Mouse (Mus musculus): ENCODE data around the gene Id3. TPM values are rescaled to one million over a fixed set of nuclear protein-coding genes. Genes with fewer than 3 reads are reported as not detected.

Gene Id3
- polyA plus RNA-seq, 1 experiment from 2014 or later, result 292 TPM

DNA sequence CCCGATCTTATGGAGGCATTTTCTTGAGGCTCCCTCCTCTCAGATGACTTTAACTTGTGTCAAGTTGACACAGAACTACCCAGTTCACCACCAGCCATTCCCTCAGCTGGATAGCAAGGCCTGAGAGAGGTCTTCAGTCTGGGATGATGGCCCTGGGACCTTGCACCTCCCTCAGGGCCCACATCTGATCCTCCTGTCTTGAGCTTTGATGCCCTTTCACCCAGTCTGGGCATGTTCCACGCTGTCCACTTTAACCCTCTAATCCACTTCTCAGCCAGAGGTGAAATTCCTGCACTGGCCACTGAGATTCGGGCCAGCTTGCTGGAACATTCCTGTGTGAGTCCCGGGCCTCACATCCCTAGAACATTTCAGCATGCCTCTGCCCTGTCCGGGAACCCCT lies 17.3 kb upstream of the Id3 start:
- H3K9me3 ChIP-seq, result no peaks in the 10 kb centered on the region
- no peak overlapping the region for H3K9ac ChIP-seq
- no peak for ATAC-seq (ENCODE audit: insufficient read depth, low FRiP score, low read depth)
- 69% methylated on average over 5 of the region's 5 CpGs for WGBS
- H3K4me1 ChIP-seq, result peaks cover 3% of the 10 kb centered on the region; the same call in 1 of the 2 replicates
- no peaks in the 10 kb centered on the region for H3K27me3 ChIP-seq (replicated peaks)
- H3K4me3 ChIP-seq (replicated peaks), result no peak overlapping the region
- H3K4me2 ChIP-seq, result no peak overlapping the region
- H3K36me3 ChIP-seq, result no peaks in the 10 kb centered on the region
- no peak overlapping the region for H3K27ac ChIP-seq

DNA sequence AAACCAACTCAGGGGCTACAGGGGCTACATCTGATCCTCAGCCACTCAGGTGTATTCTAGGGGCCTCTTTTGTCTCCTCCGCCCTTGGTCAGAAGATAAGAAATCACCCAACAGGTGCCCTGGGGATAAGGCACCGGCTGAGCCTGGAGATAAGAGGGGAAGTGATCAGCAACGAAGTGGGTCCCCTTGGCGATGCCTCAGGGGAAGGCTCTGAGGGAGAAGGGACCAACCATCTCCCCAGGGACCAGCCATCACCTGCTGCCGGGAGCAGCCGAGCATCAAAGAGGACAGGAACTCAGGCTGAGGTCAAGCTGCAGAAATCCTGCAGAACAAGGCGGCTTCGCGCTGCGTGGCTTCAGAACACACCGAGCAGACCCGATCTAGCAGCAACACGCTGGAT lies 15.6 kb upstream of the Id3 start:
- 53% methylated on average over 13 of the region's 13 CpGs for WGBS
- ATAC-seq (ENCODE audit: insufficient read depth, low FRiP score, low read depth), result no peak
- Histone ChIP-seq H3K4me3 (replicated peaks) (no peak overlapping the region), H3K4me2 (no peak overlapping the region), H3K9me3 (no peaks in the 10 kb centered on the region), H3K9ac (no peak overlapping the region), H3K27me3 (replicated peaks) (no peaks in the 10 kb centered on the region), H3K36me3 (no peaks in the 10 kb centered on the region), H3K27ac (no peak overlapping the region), H3K4me1 (peaks cover 2% of the 10 kb centered on the region; the same call in 1 of the 2 replicates)

DNA sequence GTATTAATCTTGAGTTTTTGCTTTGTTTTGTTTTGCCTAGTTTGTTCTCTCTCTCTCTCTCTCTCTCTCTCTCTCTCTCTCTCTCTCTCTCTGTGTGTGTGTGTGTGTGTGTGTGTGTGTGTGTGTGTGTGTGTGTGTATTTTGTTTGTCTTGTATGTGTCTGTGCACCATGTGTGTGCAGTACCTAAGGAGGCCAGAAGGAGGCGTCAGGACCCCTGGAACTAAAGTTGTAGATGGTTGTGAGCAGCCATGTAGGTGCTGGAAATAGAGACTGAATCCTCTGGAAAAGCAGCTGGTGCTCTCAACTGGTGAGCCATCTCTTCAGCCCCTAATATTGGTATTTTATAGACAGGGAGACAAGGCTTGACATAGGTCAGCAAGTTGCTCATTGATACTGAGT lies 13.5 kb upstream of the Id3 start:
- no peak overlapping the region for H3K4me2 ChIP-seq
- no peak overlapping the region for H3K27ac ChIP-seq
- WGBS, result 81% methylated on average over 1 of the region's 1 CpGs
- H3K9me3 ChIP-seq, result no peaks in the 10 kb centered on the region
- H3K4me3 ChIP-seq (replicated peaks), result no peak overlapping the region
- no peaks in the 10 kb centered on the region for H3K36me3 ChIP-seq
- no peak overlapping the region for H3K9ac ChIP-seq
- H3K27me3 ChIP-seq (replicated peaks), result no peaks in the 10 kb centered on the region
- ATAC-seq (ENCODE audit: insufficient read depth, low FRiP score, low read depth), result no peak
- peaks cover 12% of the 10 kb centered on the region; the same call in 1 of the 2 replicates for H3K4me1 ChIP-seq

DNA sequence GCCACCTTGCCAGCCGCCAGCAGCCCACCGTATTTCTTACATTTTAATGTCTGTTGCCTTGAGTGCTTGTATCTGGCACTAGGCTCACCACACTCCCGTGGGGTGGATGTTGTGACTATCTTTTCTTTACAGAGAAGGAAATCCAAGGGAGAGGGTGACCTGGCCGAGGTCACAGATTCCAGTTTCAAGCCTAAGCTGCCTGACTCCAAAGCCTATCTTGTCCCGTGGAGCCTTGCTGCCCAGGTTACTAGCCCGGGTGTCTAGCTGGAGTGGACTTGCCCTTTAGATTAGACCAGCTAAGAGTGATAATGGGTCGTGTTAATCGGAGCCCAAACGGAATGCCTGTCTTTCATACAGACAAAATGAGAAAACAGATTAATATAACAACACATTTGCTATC lies 9.5 kb upstream of the Id3 start:
- Histone ChIP-seq H3K4me1 (peaks cover 25% of the 10 kb centered on the region), H3K4me2 (0 out of 2 replicates have a peak overlapping the region, but pooled peaks have one; percentile 86), H3K4me3 (replicated peaks) (no peak overlapping the region)

DNA sequence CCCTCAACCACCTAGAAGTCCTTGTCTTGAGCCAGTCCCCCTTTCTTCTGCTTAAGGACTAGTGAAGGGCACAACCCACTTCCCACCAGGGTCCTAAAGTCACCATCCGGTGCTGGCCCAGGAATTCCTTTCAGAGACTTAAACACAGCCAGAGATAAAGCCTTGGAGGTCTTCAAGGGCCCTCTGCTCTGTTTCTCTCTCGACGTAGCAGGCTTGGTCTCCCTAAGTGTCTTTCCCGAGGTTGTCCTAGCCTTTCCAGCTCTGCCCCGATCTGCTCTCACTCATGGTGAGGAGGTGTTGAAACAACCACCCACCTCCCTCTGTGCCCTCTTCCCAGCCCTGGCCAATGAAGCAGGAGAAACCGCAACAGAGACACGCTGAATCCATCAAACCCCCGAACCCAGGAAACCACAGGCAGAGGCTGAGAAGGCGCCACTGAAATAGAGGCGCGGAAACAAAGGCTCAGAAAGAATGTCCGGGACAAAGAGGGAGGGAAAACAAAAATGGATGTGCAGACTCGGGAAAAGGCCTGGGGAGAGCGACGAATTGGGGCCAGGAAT lies 8.8 kb upstream of the Id3 start:
- ATAC-seq (ENCODE audit: insufficient read depth, low FRiP score, low read depth), result no peak
- H3K36me3 ChIP-seq, result no peaks in the 10 kb centered on the region
- 2% methylated on average over 15 of the region's 15 CpGs for WGBS
- peaks cover 30% of the 10 kb centered on the region for H3K4me1 ChIP-seq
- H3K27me3 ChIP-seq (replicated peaks), result no peaks in the 10 kb centered on the region
- peak overlapping the region; percentile 86 for H3K4me2 ChIP-seq
- H3K9ac ChIP-seq, result peak overlapping the region; percentile 42
- peak overlapping the region; percentile 46 for H3K4me3 ChIP-seq (replicated peaks)
- H3K9me3 ChIP-seq, result no peaks in the 10 kb centered on the region
- H3K27ac ChIP-seq, result peak overlapping the region; percentile 97

More for the DNA sequence above, 9.5 kb upstream of the Id3 start:
- 30% methylated on average over 9 of the region's 9 CpGs for WGBS
- H3K36me3 ChIP-seq, result no peaks in the 10 kb centered on the region
- H3K9me3 ChIP-seq, result no peaks in the 10 kb centered on the region
- no peaks in the 10 kb centered on the region for H3K27me3 ChIP-seq (replicated peaks)
- H3K9ac ChIP-seq, result no peak overlapping the region
- ATAC-seq (ENCODE audit: insufficient read depth, low FRiP score, low read depth), result no peak
- peak overlapping the region; percentile 97 for H3K27ac ChIP-seq

DNA sequence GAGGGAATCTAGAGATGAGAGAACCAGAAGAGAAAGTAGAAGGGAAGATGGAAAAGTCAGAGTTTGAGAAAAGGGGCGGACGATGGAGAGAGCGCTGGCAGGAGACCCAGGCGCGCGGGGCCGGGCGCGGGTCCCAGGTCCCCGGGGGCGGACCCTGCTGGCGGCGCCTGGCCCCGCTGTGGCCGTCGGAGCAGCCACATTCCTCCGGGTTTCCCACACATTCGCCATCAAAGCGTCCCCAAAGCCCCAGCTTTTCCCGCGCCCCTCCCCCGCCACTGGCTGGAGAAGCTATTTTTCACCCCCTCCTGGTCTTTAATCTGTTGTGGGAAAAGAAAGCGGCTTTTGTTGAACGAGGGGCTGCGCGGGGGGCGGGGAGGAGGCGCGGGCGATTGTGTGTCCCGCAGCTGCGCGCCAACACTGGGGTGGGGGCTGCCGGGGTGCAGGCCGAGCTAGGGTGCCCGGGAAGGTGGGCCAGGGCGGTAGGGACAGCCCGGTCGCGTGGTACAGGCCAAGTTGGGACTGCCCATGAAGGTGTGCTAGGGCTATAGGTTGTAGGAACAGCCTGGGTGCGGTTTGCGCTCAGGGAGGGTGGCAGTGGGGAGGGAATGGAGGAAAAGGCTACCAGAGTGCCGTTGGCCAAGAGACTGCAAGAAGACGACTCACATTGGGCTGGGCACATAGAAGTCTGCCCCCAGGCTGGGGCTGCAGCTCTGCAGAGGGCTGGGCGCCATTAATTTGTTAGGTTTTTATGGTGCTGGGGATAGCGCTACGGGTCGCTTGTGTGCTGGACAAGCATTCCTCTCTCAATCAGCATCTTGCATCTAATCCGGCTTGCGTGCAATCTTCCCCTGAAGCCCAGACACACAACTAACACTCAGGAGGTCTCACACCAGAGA lies 8.1 kb upstream of the Id3 start:
- H3K4me3 ChIP-seq (replicated peaks), result peak overlapping the region; percentile 46
- peak overlapping the region; percentile 86 for H3K4me2 ChIP-seq
- no peaks in the 10 kb centered on the region for H3K9me3 ChIP-seq
- peak overlapping the region; percentile 97 for H3K27ac ChIP-seq
- H3K27me3 ChIP-seq (replicated peaks), result no peaks in the 10 kb centered on the region
- 2% methylated on average over 44 of the region's 50 CpGs for WGBS
- ATAC-seq (ENCODE audit: insufficient read depth, low FRiP score, low read depth), result peak; percentile 64
- peaks cover 34% of the 10 kb centered on the region for H3K4me1 ChIP-seq
- H3K9ac ChIP-seq, result peak overlapping the region; percentile 42
- no peaks in the 10 kb centered on the region for H3K36me3 ChIP-seq

DNA sequence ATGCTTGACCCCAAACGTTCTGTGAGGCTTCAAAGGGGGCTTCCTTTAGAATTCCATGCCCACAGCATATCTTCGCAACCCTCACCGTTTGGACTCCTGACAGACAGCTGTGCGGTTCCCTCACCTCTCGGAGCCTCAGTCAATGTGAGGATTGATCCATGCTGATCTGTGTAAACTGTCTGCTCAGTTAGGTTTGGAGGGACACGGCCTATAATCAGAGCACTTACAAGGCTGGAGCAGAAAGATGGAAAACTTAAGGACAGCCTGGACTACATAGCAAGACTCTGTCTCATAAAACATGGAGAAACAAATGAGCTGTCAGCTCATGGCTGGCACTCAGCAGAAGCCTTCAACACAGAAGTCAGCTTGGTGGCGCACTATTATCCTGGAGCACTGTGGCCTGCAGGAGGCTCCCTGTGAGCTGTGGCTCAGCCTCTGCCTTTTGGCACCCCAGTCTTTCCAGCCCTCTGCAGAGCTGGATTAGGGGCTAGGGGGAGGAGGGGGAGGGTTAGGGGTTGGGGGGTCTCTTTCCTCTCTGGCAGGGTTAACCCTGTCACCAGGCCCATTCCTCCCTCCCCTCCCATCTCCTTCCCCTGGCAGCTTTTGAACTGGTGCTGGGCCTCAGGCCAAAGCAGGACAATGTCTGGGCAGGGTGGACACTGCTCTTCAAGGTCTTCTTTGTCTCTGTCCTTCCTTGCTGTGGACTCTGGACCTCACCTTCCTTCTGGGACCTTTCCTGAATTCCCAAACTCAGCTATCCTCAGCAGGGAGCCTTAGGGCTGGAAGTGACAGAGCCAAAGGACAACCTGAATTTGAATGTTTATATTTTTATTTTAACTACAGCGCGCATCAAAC lies 7.2 kb upstream of the Id3 start:
- Histone ChIP-seq H3K9ac (no peak overlapping the region), H3K27ac (peak overlapping the region; percentile 97), H3K36me3 (no peaks in the 10 kb centered on the region), H3K9me3 (no peaks in the 10 kb centered on the region), H3K4me1 (peaks cover 39% of the 10 kb centered on the region), H3K27me3 (replicated peaks) (no peaks in the 10 kb centered on the region), H3K4me3 (replicated peaks) (no peak overlapping the region), H3K4me2 (peak overlapping the region; percentile 86)
- WGBS, result 43% methylated on average over 9 of the region's 9 CpGs
- ATAC-seq (ENCODE audit: insufficient read depth, low FRiP score, low read depth), result no peak; the same call in 1 of the 2 replicates

DNA sequence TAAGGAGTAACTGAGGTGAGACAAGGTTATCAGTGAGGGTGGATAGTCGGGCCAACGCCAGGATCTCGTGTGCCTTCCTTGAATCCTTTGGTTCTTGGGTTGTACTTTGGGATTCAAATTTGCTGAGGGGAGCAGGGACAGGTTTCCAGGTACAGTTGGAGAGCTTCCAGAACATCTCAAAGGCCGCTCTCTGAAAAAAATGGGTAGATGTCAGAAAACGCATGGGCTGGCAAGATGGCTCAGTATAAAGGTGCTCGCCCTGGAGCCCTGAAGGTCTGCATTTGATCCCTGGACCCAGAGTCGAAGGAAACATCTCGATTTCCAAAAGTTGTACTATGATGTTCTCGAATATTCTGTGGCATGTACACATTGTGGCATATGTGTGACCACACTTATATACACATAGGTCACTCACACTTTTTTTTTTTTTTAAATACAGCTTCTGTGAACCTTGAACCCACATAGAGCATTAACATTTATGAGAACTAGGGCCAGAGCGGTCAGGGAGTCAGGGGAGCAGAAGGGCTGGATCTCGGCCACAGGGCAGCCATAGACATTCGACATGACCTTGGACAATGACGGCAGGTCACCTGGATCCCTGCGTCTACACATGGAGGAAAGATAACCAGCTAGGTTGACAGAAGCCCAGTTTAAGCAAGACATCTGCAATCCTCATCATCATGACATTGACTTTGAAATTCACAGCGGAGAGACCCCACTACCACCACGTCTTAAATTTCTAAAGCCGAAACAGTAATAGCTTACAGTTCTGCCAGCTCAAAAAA lies 3.8 kb upstream of the Id3 start:
- Histone ChIP-seq H3K4me1 (peaks cover 48% of the 10 kb centered on the region), H3K9me3 (no peaks in the 10 kb centered on the region), H3K27me3 (replicated peaks) (no peaks in the 10 kb centered on the region), H3K36me3 (no peaks in the 10 kb centered on the region), H3K4me3 (replicated peaks) (no peak overlapping the region), H3K4me2 (peak overlapping the region; percentile 44), H3K27ac (peak overlapping the region; percentile 94), H3K9ac (no peak overlapping the region)
- WGBS, result 48% methylated on average over 17 of the region's 17 CpGs
- ATAC-seq (ENCODE audit: insufficient read depth, low FRiP score, low read depth), result no peak

DNA sequence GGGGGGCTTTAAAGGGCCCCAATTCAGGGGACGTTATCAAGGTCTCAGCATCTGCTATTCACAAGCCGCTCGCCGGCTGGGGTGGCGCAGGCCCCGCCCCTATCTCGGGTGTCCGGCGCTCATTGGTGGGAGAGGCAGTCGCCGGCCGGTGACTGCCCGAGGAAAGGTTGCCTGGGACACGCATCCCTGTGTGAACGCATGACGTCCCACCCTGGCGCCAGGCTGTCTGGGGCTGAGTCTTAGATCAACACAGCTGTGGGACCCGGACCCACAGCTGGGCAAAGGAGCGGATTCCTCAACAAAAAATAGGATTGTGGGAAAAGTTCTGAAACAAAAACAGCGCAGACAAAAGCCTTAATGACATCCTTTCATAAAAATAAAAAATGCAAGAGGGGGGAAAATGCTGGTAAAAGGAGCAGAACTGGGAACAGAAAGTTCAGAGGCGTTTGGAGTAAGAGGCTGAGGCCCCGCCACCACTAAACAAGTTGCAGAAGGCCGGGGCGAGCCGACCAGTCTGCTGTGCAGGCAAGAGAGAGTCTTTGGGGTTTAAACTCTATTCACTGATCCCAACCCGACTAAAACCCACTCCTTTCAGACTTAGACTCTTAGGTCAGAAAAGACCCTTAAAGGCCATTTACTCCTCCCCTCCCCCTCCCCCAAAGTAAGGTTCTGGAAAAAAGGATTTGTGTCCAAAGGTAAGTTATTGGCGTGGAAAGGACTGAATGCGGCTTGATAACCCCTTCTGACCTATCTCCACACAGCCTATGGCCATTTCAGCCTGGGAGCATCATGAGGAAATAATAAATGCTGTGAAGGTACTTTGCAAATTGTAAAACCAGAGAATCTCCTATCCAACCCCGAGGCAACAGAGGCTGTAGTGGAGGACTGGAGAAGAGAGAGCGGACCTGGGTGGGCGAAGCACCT lies 2.7 kb upstream of the Id3 start:
- H3K9me3 ChIP-seq, result no peaks in the 10 kb centered on the region
- H3K36me3 ChIP-seq, result no peaks in the 10 kb centered on the region
- H3K9ac ChIP-seq, result no peak overlapping the region; the same call in 1 of the 2 replicates
- H3K4me1 ChIP-seq, result peaks cover 44% of the 10 kb centered on the region
- 8% methylated on average over 31 of the region's 31 CpGs for WGBS
- peak overlapping the region; percentile 44 for H3K4me2 ChIP-seq
- peak overlapping the region; percentile 19; the same call in 1 of the 2 replicates for H3K4me3 ChIP-seq (replicated peaks)
- peak; percentile 84 for ATAC-seq (ENCODE audit: insufficient read depth, low FRiP score, low read depth)
- peak overlapping the region; percentile 94 for H3K27ac ChIP-seq
- no peaks in the 10 kb centered on the region for H3K27me3 ChIP-seq (replicated peaks)

DNA sequence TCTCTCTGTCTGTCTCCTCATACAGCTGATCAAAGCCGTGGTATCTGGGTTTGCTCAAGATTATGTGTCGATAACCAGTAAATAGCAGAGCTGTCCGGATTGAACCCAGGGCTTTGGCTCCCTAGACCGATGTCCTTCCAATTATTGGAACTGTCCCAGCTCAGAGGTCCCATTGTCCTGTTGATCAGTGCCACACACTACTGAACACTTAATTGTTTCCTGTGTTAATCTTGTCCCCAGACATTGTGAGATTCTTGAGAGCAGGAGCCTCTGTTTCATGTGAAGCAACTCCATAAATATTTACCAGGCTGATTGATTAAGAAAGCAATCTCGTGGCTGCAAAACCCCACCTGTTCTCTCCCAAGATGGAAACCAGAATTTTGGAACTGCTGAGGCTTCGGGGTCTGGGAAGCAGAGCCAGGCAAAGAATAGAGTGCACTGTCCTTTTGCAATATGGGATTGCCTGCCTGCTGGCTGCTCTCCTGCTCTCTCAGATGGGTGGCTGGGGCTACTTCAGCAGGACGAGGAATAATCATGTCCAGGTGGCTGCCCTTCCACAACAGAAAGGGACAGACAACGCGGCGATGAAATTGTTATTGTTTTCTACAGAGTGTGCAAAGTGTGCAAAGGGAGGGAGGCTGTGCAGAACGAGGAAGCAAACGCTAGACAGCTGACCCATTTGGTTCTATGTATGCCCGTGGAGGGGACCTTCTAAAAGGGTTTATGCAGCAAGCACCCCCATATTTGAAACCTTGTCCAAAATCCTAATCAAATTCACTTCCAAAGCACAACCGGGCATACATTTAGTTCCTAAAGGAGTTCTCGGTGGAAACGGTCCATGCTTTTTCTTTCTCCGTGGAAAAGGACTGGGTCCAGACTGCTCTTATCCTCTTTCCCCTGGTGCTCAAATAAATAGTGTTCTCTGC lies 767 bp upstream of the Id3 start:
- WGBS, result 12% methylated on average over 17 of the region's 17 CpGs

More for the DNA sequence above, 767 bp upstream of the Id3 start:
- peaks cover 47% of the 10 kb centered on the region for H3K4me1 ChIP-seq
- no peak overlapping the region for H3K9ac ChIP-seq
- no peaks in the 10 kb centered on the region for H3K27me3 ChIP-seq (replicated peaks)
- H3K36me3 ChIP-seq, result no peaks in the 10 kb centered on the region
- no peak for ATAC-seq (ENCODE audit: insufficient read depth, low FRiP score, low read depth)
- no peaks in the 10 kb centered on the region for H3K9me3 ChIP-seq
- peak overlapping the region; percentile 94 for H3K27ac ChIP-seq
- peak overlapping the region; percentile 71 for H3K4me2 ChIP-seq
- peak overlapping the region; percentile 70 for H3K4me3 ChIP-seq (replicated peaks)

Measured in stomach, embryonic 15.5 days (tissue).